Mouse (Mus musculus) neural tube, embryonic 13.5 days (tissue): ENCODE measurements around the gene Fbxo24. TPM values are rescaled to one million over a fixed set of nuclear protein-coding genes. Genes with fewer than 3 reads are reported as not detected.

ENCODE experiments used
- ATAC-seq: fragments of 200-750 bp; cut with Nextera tagmentation; 2 replicates; pipeline ENCODE4 v1.8.0; 2017; ENCODE audit warnings: low read depth, mild to moderate bottlenecking, moderate TSS enrichment, moderate library complexity
- H3K27ac ChIP-seq: fragments of 300-500 bp; sonication (generic); replicated peaks from 2 replicates; pipeline ENCODE4 v1.5.1; 2015; ENCODE audit warnings: moderate library complexity, mild to moderate bottlenecking, inconsistent platforms
- H3K27me3 ChIP-seq: fragments of 300-500 bp; sonication (generic); 2 replicates; pipeline ENCODE4 v1.6.1; 2015; ENCODE audit warnings: mild to moderate bottlenecking, inconsistent platforms
- H3K36me3 ChIP-seq: fragments of 300-500 bp; sonication (generic); 2 replicates; pipeline ENCODE4 v1.6.1; 2015; ENCODE audit warnings: mild to moderate bottlenecking, inconsistent platforms
- H3K4me1 ChIP-seq: fragments of 300-500 bp; sonication (generic); replicated peaks from 2 replicates; pipeline ENCODE4 v1.6.1; 2015; ENCODE audit warnings: inconsistent platforms
- H3K4me2 ChIP-seq: fragments of 300-500 bp; sonication (generic); 2 replicates; pipeline ENCODE4 v1.6.1; 2015; ENCODE audit warnings: inconsistent platforms, mild to moderate bottlenecking, moderate library complexity
- H3K4me3 ChIP-seq: fragments of 300-500 bp; sonication (generic); 2 replicates; pipeline ENCODE4 v1.5.1; 2015; ENCODE audit warnings: mild to moderate bottlenecking, inconsistent platforms
- H3K9ac ChIP-seq: fragments of 300-500 bp; sonication (generic); 2 replicates; pipeline ENCODE4 v1.6.1; 2015; ENCODE audit warnings: moderate library complexity, mild to moderate bottlenecking, inconsistent platforms
- H3K9me3 ChIP-seq: fragments of 300-500 bp; sonication (generic); 2 replicates; pipeline ENCODE4 v1.6.1; 2016; ENCODE audit warnings: inconsistent platforms
- WGBS: fragments of 180-500 bp; shearing (Covaris S2); methylation state at CpG from one replicate; pipeline ENCODE4 v1.1.7; 2015; 5-methylcytosine and 5-hydroxymethylcytosine counted together
- polyA plus RNA-seq: library from polyadenylated mRNA; unstranded; fragments of >200 nt; fragmentation: Nextera tagmentation; extraction: Ambion mirVana; gene quantifications from 2 replicates; pipeline ENCODE4 v1.2.1, GENCODE M21; 2015

Gene Fbxo24
- polyA plus RNA-seq, 1 experiment from 2014 or later, result 0.20 TPM

GRCm38 (mm10) chr5:137613076-137613475 lies 15.7 kb downstream of the Fbxo24 start:
- no peaks in the 10 kb centered on the region for H3K9me3 ChIP-seq
- ATAC-seq, result no peak
- no peaks in the 10 kb centered on the region for H3K36me3 ChIP-seq
- peaks cover 12% of the 10 kb centered on the region for H3K27me3 ChIP-seq
- no peak overlapping the region for H3K4me2 ChIP-seq
- no peak overlapping the region for H3K9ac ChIP-seq
- peaks cover 17% of the 10 kb centered on the region for H3K4me1 ChIP-seq
- 76% methylated on average over 5 of the region's 5 CpGs for WGBS
- no peak overlapping the region for H3K27ac ChIP-seq
- no peak overlapping the region for H3K4me3 ChIP-seq

DNA sequence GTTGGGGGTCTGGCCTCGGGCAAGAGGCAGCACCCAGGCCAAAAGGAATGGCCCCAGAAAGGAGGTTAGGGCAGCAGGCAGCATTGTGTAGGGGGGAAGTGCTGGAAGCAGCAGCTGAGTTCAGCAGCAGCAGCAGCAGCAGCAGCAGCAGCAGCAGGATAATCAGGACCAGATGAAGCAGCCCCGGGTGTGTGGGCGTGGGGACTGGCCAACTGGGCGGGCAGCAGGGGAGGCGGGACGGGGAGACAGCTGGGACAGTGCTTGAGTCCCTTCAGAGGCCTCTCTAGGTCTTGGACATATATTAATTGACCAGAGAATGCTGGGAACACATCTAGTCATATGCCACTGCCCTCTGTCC lies 17.6 kb downstream of the Fbxo24 start:
- H3K4me2 ChIP-seq, result peak overlapping the region; percentile 37
- H3K27ac ChIP-seq, result peak overlapping the region; percentile 78
- ATAC-seq, result 0 out of 2 replicates have a peak, but pooled peaks have one; percentile 8
- H3K27me3 ChIP-seq, result peaks cover 21% of the 10 kb centered on the region
- H3K9ac ChIP-seq, result peak overlapping the region; percentile 47; the same call in 1 of the 2 replicates
- WGBS, result 44% methylated on average over 6 of the region's 6 CpGs
- no peaks in the 10 kb centered on the region for H3K9me3 ChIP-seq
- H3K4me3 ChIP-seq, result peak overlapping the region; percentile 10
- peaks cover 21% of the 10 kb centered on the region for H3K4me1 ChIP-seq
- H3K36me3 ChIP-seq, result no peaks in the 10 kb centered on the region

DNA sequence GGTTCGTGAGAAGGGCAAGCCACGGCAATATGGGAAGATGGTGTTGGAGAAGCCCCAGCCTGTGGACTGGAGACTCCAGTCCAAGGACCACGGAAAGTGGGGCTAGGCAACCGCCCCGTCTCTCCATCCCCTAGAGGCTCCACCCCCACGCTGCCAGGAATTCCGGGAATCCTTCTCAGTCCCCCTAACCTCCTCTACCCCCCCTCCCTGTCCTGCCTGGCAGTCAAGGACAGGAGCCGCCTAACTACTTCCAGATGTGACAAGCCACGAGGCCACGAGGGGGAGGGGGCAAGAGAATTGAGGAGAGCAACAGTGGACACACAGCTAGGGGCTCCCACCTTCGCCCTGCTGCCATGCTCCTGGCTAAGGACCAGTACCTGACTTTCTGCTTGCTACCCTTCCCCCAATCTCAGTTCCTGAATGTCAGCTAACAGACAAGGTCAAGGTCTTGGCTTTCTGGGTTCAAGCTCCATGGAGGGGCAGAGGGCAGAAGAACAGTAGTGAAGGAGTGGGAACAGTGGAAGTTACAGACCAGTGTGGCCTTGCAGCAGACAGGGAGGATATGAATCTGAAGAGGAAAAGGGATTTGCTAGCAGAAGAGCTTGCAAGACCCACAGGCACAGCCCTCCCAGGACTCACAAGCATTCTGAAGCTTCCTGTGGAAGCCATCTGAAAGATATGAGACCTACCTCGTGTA lies 18.1 kb downstream of the Fbxo24 start:
- peak overlapping the region; percentile 10 for H3K4me3 ChIP-seq
- no peaks in the 10 kb centered on the region for H3K36me3 ChIP-seq
- peaks cover 21% of the 10 kb centered on the region for H3K4me1 ChIP-seq
- H3K27ac ChIP-seq, result peak overlapping the region; percentile 78
- H3K9me3 ChIP-seq, result no peaks in the 10 kb centered on the region
- no peak for ATAC-seq
- H3K9ac ChIP-seq, result peak overlapping the region; percentile 47; the same call in 1 of the 2 replicates
- 20% methylated on average over 12 of the region's 12 CpGs for WGBS
- H3K27me3 ChIP-seq, result peaks cover 21% of the 10 kb centered on the region
- peak overlapping the region; percentile 37 for H3K4me2 ChIP-seq

DNA sequence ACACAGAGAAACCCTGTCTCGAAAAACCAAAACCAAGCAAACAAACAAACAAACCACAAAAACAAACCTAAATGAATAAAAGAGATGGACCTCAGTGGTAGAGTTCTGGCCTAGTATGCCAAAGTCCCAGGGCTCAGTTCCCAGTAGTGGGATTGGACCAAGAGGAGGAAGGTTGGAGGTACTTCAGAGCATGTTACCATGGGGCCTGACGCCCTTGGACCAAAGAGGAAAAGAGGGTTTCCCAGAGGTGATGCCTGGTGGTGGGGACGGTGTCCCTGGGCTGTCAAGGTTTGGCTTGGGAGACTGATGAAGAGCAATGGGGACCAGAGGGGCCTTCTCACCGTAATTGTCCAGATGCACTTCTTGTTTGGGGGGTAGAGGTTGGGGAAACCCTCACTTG lies 18.7 kb downstream of the Fbxo24 start:
- peak overlapping the region; percentile 10 for H3K4me3 ChIP-seq
- no peaks in the 10 kb centered on the region for H3K36me3 ChIP-seq
- peaks cover 21% of the 10 kb centered on the region for H3K27me3 ChIP-seq
- ATAC-seq, result no peak
- peaks cover 21% of the 10 kb centered on the region for H3K4me1 ChIP-seq
- H3K27ac ChIP-seq, result no peak overlapping the region
- H3K9me3 ChIP-seq, result no peaks in the 10 kb centered on the region
- 74% methylated on average over 4 of the region's 4 CpGs for WGBS
- peak overlapping the region; percentile 37 for H3K4me2 ChIP-seq
- H3K9ac ChIP-seq, result 0 out of 2 replicates have a peak overlapping the region, but pooled peaks have one; percentile 47

DNA sequence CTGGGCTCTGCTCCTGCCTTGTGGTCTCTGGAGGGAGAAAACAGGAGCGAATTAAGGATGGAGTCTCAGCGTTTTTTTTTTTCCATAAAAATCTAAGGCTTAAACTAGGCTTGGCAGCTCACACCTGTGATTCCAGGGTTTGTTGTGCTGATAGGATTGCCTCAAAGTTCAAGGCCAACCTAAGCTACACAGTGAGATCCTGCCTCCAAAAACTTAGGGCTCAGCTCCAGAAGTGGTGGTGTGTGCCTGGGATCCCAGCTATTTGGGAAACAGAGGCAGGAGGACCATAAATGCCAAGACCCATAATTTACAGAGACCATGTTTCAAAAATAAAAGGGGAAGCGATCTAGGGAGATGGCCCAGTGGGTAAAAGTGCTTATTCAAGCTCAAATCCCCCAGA lies 19.5 kb downstream of the Fbxo24 start:
- no peaks in the 10 kb centered on the region for H3K9me3 ChIP-seq
- H3K4me1 ChIP-seq, result peaks cover 21% of the 10 kb centered on the region
- WGBS, result 45% methylated on average over 3 of the region's 3 CpGs

GRCm38 (mm10) chr5:137608654-137609190 lies 20.1 kb downstream of the Fbxo24 start:
- H3K4me1 ChIP-seq, result peaks cover 24% of the 10 kb centered on the region
- no peak overlapping the region for H3K27ac ChIP-seq
- H3K9me3 ChIP-seq, result no peaks in the 10 kb centered on the region
- peaks cover 21% of the 10 kb centered on the region for H3K27me3 ChIP-seq
- peak overlapping the region; percentile 62 for H3K9ac ChIP-seq
- H3K4me2 ChIP-seq, result peak overlapping the region; percentile 45
- H3K36me3 ChIP-seq, result no peaks in the 10 kb centered on the region
- ATAC-seq, result no peak
- WGBS, result 15% methylated on average over 22 of the region's 23 CpGs
- peak overlapping the region; percentile 16 for H3K4me3 ChIP-seq

More for the DNA sequence above, 19.5 kb downstream of the Fbxo24 start:
- ATAC-seq, result no peak
- Histone ChIP-seq H3K27ac (no peak overlapping the region), H3K9ac (no peak overlapping the region), H3K4me2 (0 out of 2 replicates have a peak overlapping the region, but pooled peaks have one; percentile 45), H3K27me3 (peaks cover 21% of the 10 kb centered on the region), H3K4me3 (no peak overlapping the region), H3K36me3 (no peaks in the 10 kb centered on the region)

- 8% methylated on average over 26 of the region's 26 CpGs for WGBS
- H3K27me3 ChIP-seq, result peaks cover 21% of the 10 kb centered on the region
- no peaks in the 10 kb centered on the region for H3K9me3 ChIP-seq
- H3K4me2 ChIP-seq, result peak overlapping the region; percentile 45
- no peak for ATAC-seq
- H3K36me3 ChIP-seq, result no peaks in the 10 kb centered on the region
- peak overlapping the region; percentile 16 for H3K4me3 ChIP-seq
- H3K9ac ChIP-seq, result peak overlapping the region; percentile 62
- H3K4me1 ChIP-seq, result peaks cover 29% of the 10 kb centered on the region
- H3K27ac ChIP-seq, result no peak overlapping the region
Observed at GRCm38 (mm10) chr5:137607860-137608653, 20.7 kb downstream of the Fbxo24 start.

DNA sequence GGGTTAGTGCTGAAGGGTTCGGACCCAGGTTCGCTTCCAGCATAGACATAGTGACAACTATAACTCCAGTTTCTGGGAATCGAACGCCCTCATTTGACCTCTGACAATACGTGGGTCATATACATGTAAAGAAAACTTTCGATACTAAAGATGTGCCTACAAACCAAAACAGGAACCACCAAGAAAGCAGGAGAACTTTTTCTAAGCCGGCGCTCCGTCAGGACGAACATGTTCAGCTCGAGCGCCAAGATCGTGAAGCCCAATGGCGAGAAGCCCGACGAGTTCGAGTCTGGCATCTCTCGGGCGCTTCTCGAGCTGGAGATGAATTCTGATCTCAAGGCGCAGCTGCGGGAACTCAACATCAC lies 27.5 kb downstream of the Fbxo24 start:
- Histone ChIP-seq H3K27me3 (no peaks in the 10 kb centered on the region), H3K36me3 (peaks cover 17% of the 10 kb centered on the region), H3K4me2 (peak overlapping the region; percentile 90), H3K9me3 (no peaks in the 10 kb centered on the region), H3K27ac (peak overlapping the region; percentile 9; the same call in 1 of the 2 replicates), H3K4me3 (peak overlapping the region; percentile 69), H3K4me1 (peaks cover 45% of the 10 kb centered on the region), H3K9ac (peak overlapping the region; percentile 66)
- 2% methylated on average over 22 of the region's 22 CpGs for WGBS
- ATAC-seq, result no peak

DNA sequence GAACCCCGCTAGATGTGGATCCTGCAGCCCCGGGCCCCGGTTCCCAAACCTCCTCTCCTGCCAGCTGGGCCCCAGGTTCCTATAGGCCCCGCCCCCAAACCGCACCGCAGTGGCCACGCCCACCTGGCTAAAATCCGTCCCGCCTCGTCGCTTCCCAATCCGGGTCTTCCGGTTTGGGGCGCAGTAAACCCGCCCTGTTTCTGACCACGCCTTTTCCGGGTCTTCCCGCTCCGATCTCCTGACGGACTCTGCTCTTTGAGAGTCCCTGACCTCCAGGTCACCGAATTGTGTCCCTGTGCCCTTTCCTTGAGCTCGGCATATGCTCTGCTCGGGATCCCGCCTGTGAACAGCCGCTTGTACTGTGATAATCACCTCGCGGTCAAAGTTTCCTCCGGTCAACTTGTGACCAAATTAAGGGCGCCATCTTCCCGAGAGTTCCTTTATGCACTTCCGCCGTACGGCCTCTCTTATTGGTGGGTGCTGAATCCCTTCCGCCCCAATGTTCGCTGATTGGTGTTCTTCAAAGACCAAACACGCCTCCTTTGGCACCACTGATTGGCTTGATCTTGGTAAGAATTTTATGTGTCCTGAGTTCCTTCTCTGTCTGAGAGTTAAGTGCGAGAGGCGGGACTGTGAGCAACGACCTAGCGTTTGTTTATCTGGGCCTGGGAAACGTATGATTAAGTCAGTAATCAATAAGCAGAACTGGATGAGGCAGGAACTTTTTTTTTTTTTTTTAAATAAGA lies 28.0 kb downstream of the Fbxo24 start, which contains the start of gene Mospd3:
Mospd3 (minus strand) TSS at position 440 of the 746 bp plus-strand sequence.
- peak; percentile 95 for ATAC-seq
- Histone ChIP-seq H3K9ac (peak within 1 kb of the TSS; percentile 94), H3K9me3 (no peaks in the 10 kb centered on the region), H3K4me3 (peak within 1 kb of the TSS; percentile 69), H3K27ac (peak within 1 kb of the TSS; percentile 77), H3K27me3 (no peaks in the 10 kb centered on the region), H3K4me1 (peaks cover 45% of the 10 kb centered on the region), H3K36me3 (peaks cover 17% of the 10 kb centered on the region), H3K4me2 (peak within 1 kb of the TSS; percentile 90)
- WGBS, result under 1% methylated on average over 41 of the region's 41 CpGs

- Histone ChIP-seq H3K4me3 (peak overlapping the region; percentile 69), H3K9me3 (no peaks in the 10 kb centered on the region), H3K27me3 (no peaks in the 10 kb centered on the region), H3K4me2 (peak overlapping the region; percentile 90), H3K36me3 (peaks cover 17% of the 10 kb centered on the region), H3K27ac (peak overlapping the region; percentile 77), H3K9ac (peak overlapping the region; percentile 94), H3K4me1 (peaks cover 45% of the 10 kb centered on the region)
- under 1% methylated on average over 19 of the region's 19 CpGs for WGBS
- ATAC-seq, result peak; percentile 65
Observed at GRCm38 (mm10) chr5:137600281-137600618, 28.6 kb downstream of the Fbxo24 start.

DNA sequence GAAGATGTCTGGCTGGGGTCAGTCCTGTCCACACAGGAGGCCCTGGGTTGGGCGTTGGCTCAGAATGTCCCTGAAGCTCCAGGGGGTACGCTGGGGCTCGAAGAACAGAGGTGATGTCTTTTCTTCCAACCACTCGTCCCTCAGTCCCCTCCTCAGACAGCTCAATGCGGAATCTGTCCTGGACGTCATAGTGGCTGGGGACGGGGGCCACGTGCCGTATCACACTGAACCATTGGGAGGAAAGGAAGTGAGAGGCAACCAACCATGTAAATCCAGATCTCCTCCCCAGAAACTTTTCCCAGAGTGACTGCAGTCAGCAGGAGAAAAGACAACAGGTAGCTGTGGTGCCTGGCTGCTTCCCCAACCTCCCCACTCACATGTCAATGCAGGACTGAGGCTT lies 29.2 kb downstream of the Fbxo24 start:
- no peaks in the 10 kb centered on the region for H3K27me3 ChIP-seq
- H3K9me3 ChIP-seq, result no peaks in the 10 kb centered on the region
- H3K4me2 ChIP-seq, result peak overlapping the region; percentile 90
- peak overlapping the region; percentile 94 for H3K9ac ChIP-seq
- no peak for ATAC-seq
- 74% methylated on average over 9 of the region's 9 CpGs for WGBS
- H3K27ac ChIP-seq, result no peak overlapping the region
- H3K4me3 ChIP-seq, result peak overlapping the region; percentile 69
- H3K4me1 ChIP-seq, result peaks cover 45% of the 10 kb centered on the region
- H3K36me3 ChIP-seq, result peaks cover 17% of the 10 kb centered on the region
